Mouse (Mus musculus): ENCODE results near the gene Wnt2b.

DNA sequence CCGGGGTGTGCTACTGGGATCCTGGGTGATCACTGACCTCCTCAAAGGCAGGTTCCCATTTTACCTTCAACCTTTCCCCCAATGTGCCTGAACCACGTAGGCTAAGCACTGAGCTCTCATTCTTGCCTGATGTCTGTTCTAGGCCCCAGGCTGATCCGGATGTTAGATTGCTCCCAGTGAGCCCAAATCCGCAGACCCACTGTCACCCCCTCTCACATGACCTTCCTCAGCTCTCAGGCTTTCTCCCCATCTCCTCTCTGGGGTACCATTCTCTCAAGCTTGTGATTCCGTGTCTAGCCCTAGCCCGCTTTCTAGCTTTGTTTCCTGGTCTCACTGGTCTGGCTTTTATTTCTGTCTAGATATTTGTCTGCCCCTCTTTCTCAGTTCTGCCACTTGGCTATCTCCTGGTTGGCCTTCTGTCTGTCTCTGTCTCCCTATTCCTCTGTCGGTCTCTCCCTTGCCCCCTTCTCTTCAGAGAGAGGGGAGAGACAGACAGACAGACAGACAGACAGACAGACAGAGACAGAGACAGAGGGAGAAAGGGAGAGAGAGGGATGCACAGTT lies 4.4 kb upstream of the Wnt2b start:
- TF ChIP-seq CTCF (IDR thresholded peaks at IDR 0.05; ENCODE audit: extremely low read depth, insufficient read length, insufficient replicate concordance, low read depth, low read length) (no peak), POLR2A (IDR thresholded peaks at IDR 0.05; ENCODE audit: low read depth, low read length) (no peak)
